Mouse (Mus musculus): ENCODE data around the gene Map3k6. TPM values are rescaled to one million over a fixed set of nuclear protein-coding genes. Genes with fewer than 3 reads are reported as not detected.

The Map3k6 gene
- total RNA-seq, 2 experiments from 2014 or later: 4.6 to 5.7 TPM

DNA sequence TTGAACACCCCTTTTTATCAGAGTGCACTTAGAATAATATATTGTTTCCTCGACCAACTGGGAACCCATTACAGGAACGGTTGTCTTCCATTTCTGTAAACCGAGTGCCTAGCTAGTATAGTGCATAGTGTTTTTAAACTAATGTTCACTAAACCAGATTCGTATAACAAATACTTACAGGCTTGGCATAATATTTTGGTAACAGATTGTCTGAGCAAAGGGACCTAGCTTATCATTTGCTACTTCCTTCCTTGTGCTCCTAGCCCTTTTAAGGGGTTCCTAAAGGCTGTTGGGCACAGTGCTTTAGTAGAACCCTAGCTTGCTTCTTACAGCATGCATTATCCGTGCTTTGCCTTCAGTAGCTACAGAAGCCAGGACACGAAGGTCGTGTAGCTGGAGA lies 40.9 kb downstream of the Map3k6 start:
- no peak for DNase-seq (ENCODE audit: low spot score in 2 of 2)

DNA sequence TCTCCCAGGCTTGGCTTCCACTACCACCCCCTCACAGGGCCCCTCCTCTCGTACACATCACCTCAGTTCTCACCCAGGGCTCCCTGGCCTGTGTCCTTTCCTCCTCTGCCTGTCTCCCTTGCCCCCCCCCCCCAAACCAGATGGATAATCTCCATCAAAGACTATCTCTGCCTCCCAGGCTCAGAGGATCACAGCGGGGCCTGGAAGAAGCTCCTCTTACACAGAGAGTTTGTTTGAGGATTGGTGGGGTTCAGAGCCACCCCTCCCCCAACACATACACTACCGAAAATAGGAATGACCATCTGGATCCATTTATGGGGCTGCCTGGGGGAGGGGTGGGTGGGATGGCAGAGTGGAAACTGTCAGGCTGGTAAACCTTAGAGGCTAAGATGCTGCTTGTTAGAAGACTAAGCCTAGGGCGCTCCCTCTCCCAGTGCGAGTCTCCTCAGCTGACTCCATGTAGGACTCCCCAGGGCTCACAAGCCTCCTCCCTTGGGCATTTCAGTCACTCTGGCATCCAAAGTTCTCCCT lies 41.4 kb downstream of the Map3k6 start:
- DNase-seq (ENCODE audit: low spot score in 2 of 2): no peak

DNA sequence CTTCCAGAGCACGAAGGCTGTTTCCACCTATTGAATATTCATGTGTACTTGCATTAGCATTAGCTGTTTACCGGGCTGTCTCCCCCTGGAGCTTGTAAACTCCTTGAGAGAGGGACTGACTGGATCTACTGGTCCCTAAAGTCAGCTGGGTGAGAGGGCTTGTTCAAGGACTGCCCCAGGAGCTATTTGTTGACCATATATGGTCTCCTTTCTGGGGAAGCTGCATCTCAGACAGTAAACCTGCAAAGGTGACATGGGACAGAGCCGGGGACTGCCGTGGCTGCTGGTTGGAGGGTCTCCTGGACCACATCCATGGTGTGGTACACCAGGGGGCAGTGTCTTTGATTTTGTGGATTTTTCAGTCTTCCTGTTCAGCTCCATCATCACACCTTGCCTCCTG lies 42.0 kb downstream of the Map3k6 start:
- no peak for DNase-seq (ENCODE audit: low spot score in 2 of 2)

DNA sequence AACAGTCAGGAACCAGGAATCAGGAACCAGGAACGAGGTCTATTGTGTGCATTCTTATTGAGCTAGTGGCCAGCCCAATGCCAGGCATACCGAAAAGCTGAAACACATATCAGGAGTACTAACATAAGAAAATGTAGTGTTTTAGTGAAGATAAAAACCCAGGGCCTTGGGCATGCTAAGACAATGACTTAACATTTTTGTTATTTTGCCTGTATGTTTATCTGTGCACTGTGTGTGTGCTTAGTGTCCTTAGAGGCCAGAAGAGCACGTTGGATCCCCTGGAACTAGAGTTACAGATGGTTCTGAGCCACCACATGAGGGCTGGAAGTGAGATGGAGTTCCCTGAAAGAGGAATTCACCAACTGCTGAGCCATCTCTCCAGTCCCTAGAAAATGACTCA lies 44.7 kb downstream of the Map3k6 start:
- no peak for DNase-seq (ENCODE audit: low spot score in 2 of 2)

DNA sequence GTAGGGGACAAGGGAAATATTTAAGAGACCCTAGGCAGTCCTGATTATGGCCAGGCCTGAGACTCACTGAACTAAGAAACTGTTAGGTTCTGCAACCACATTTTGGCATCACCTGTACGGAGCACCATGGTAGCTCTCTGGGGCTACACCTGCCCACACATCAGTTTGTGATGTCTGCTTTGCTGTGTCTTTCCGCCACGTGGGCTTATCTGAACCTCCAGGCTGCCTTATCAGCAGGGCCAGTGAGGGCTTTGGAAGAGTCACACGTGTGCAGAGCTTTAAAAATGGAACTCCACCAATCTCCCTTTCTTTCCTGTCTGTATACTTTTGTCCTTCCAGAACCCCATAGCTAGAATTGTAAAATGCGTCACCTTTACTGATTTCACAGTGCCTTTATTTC lies 45.3 kb downstream of the Map3k6 start:
- DNase-seq (ENCODE audit: low spot score in 2 of 2): no peak

DNA sequence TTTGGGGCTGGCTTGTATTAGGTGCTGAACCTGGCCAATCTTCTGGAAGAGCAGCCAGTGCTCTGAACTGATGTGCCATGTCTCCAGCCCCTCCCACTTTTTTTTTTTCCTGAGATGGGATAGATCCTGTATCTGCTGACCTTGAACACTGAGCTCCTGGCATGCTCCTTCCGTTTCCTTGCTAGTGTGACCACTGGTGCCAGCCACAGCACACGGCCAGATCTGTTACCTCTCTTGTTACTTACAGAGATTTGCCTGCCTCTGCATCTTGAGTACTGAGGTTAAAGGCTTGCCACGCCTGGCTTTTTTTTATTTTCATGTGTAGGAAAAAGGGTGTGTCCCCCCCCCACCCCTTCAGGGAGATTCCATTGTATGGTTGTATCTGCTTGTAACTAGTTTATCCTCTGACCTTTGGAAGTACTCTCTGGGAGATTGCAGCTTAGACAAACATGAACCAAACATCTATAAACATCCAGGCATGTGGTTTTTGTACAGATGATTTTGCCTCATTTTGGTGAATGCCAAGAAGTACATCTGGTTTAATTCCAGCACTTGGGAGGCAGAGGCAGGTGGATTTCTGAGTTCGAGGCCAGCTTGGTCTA lies 46.0 kb downstream of the Map3k6 start:
- DNase-seq (ENCODE audit: low spot score in 2 of 2): no peak

DNA sequence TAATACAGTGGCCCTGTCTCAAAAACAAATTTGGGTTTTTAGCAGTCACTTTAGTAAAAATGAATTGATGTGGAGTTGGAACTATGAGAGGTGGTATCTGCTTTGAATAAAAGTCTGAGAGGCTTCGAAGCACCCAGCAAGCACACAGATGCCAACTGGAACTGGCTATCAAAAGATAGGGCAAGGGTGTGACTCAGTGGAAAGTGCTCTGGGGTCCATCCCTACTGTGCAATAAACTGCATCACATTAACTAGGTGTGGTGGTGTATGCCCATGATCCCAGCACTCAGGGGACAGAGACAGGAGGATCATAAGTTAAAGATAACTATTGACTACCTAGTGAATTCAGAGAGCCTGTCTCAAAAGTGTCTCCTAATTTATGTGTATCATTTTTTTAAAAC lies 50.6 kb downstream of the Map3k6 start:
- no peak for DNase-seq (ENCODE audit: low spot score in 2 of 2)

DNA sequence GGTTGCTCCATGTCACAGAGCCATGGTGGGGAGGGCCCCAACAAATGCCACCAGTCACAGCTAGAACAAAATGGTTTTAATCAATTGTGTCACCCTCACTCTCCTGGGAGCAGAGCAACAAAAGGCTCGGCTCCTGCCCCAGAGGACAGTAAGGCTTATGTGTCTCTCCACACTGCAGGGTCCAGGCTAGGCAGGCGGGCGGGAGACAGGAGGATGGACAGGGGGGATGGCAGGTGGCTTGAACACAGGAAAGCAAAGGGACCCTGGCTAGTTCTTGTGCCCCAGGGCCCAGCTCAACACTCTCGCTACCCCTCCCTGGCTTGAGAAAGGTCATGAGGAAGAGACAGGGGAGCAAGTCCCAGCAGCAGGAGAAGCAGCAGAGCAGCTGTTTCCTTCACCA lies 51.8 kb downstream of the Map3k6 start:
- DNase-seq (ENCODE audit: low spot score in 2 of 2): no peak

DNA sequence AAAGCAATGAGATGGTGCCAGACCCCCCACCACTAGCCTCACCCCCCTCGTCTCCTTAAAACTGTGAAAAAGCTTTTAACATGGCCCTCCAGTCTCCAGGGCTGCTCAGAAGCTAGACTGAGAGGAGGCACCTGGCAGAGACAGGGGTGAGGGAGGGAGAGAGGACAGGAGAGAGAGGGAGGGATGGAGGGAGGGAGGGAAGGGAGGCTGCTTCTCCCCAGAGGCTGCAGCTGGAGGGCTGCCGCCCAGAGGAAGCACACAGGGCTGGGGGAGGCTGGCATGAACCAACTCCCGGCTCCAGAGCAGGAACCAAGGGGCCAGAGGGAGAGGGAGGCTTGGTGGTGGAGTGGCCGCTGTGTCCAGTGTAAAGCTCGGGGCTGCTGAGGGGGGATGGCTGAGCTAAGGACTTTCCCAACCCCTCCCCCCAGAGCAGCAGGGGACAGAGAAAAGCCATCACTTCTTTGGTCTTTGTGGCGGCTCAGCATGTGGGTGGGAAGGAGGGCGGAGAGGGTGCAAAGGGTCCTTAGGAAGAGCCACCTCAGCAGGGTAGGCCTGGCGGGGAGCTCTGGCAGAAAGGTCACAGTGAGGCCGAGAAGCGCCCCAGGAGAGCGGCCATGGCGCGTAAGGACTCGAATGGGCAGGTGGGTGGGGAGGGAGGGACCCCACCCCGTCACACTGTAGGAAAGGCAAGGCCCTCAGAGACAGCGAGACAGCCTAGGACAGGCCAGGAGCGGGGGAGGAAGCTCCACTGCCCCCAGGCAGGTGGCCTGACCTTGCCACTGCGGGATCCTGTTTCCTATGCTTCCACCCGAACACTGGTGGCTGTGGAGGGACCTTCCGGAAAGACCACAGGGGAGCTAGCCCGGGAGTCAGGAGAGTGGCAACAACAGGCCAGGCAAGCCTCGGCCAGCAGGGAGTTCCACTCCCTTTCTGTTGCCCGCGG lies 52.6 kb downstream of the Map3k6 start:
- DNase-seq (ENCODE audit: low spot score in 2 of 2): no peak

DNA sequence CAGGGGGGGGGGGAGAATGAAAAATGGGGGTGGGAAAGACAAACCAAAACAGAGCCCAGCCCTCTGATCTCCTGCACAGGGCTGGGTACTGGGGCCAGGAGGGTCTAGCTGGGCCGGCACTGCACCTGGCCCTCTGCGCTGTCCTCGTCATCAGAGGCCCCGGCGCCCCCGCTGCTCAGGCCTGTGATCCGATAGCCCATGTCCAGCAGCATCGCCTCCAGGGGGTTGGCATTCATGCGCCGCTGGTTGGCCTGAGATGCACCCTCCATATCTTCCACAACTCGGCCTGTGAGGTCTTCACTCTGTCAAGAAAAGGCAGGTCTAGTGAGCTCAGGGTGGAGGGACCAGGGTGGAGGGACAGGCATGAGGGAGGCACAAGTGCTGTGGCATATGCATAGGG lies 53.5 kb downstream of the Map3k6 start:
- no peak for DNase-seq (ENCODE audit: low spot score in 2 of 2)

DNA sequence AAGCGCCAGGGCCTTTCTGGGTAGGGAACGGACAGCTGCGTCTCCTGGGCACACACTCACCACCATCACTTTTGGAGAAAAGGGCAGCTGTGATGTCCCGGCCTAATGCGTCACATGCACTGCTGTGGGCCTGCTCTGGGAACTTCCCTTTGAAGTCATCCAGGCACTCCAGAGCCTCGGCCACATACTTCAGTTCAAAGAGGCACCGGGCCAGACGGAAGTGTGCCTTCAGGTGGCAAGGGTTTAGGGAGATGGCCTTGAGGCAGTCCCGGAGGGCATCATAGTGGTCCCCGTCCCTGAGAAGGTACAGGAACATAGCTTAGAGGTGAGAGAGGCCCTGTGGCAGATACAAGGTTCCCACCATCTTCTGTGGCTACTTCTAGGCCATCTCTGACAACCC lies 56.7 kb downstream of the Map3k6 start:
- DNase-seq (ENCODE audit: low spot score in 2 of 2): no peak

DNA sequence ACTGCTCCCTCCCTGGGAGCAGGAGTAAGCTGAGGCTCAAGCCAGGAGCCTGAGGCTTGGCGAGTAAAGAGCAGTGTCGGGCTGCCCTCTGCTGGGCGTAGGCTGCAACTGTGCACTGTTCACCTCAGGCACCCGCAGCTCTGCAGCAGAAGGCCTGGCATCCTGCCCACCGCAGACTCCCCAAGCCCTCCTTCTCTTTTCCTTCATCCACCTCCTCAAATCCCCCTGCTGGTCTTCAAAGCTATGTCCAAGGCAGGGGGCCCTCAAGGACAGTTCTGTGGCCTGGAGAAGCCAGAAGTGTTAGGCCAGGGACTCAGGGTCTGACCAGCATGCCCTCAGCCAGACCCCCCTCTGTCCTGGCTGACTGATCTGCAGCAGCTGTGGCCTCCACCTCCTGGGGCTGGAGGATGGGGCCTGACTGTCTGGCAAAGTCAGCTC lies 57.2 kb downstream of the Map3k6 start:
- peak; percentile 94 to 95 for DNase-seq (ENCODE audit: low spot score in 2 of 2)

DNA sequence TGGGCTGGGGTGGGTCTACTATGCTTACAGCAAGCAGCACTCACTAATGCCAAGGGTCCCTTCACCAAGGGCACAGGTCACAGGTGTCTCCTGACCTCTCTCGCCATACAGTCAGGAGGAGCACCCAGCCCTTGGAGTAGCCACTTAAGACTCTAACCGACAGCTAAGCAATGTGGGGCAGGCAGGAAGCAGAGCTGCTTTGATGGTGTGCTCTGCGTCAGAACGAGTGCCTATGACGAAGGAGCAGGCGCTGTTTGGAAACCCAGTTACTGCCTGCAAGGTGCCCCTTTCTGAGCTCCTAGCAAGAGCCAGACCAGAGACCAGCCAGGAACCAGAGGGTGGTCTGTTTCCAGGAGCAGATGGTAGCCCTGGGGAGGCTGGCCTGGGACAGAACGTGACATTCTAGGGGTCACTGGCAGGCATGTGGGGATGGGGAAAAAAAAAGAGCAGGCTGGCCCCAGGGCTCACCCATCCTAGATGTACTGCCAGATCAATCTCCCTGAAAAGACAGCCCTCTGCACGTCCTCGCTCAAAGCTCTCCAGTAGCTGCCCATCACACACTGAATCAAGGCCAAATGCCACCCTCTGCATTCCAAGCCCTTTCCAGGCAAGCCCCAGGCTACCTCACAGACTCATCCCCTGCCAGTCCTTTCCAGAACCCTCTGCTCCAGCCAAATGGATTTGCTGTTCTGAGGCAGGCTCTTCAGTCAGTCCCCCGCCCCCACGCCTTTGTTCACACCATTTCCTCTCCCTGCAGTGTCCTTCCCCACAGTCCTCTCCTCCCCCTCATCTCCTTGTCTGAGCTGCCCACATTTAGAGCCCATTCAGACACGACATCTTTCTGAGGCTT lies 58.1 kb downstream of the Map3k6 start:
- peak; percentile 60 to 65 for DNase-seq (ENCODE audit: low spot score in 2 of 2)

DNA sequence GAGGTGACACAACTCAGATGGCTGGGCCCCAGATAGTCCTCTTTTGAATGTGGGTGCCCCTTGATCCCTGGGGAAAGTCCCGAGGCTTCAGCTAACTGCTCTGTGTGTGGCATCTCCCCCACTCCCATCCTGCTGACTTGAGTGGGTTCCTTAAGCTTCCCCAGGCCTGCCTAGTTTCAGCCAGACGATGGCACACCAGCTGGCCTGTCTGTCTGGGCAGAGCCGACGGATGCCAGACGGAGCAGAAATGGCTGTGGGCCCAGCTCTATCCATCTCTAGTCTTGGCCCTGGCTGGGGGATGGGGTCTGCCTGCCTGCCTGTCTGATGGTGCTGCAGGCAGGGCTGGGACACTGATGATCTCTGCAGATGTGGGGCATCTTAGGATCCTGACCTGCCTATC lies 59.1 kb downstream of the Map3k6 start:
- peak; percentile 63 to 72 for DNase-seq (ENCODE audit: low spot score in 2 of 2)

DNA sequence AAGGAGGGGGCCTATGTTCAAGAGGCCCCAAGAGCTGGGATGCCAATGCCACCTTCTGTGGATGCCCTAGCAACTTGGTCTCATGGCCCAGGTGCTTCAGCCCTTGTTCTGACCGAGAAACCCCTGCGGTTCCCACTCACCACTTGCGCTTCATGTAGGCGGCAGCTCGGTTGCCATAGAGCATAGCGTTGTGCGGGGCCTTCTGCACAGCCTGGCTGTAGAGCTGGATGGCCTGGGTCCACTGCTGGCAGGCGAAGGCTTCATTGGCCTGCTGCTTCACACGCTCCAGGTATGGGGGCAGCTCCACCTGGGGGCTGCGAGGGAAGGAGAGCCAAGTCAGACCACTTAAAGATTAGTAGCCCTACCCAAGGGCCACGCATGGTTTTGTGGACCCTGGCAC lies 59.8 kb downstream of the Map3k6 start:
- DNase-seq (ENCODE audit: low spot score in 2 of 2): no peak

DNA sequence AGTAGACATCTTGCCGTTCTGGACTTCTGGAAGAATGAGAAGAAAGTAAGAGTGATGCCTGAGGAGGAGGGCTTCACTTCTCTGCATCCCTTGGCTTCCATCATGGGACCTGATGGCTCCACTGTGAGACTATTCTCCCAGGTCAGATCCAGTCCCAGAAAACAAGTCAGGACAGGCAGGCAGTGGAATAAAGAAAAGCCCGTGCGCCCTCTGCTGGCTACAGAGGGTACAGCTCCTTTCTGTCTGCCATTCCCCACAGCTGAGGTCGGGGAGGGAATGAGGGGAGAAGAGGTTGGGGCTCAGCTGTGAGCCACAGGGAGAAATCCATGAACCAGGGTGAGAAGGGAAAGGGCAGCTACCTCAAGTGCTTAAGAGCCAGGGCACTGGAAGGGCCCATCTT lies 61.2 kb downstream of the Map3k6 start:
- DNase-seq (ENCODE audit: low spot score in 2 of 2): peak; percentile 86 to 89

Small RNA genes within 50 kb of the gene (microRNA-seq; reads per million reads assigned to microRNA genes)
- gene Mir7017: 2.7 to 4.5 reads per million in 2 experiments

Other genes starting within 250 kb of the Map3k6 start
- gene Ahdc1, start 229.6 kb upstream of the Map3k6 start, total RNA-seq (2021): 100 to 1,000 TPM in 1 of 2 experiments, 10 to 100 TPM in 1; 98.1 to 103 TPM
- gene Wasf2, start 110.3 kb upstream of the Map3k6 start, total RNA-seq (2021): 10 to 100 TPM; 42.3 to 42.7 TPM
- 1 to 10 TPM; 3.7 to 4.0 TPM for gene Cd164l2, start 28.7 kb upstream of the Map3k6 start, total RNA-seq (2021)
- gene Gpr3, start 28.3 kb upstream of the Map3k6 start, total RNA-seq (2021): 1 to 10 TPM; 5.0 to 6.0 TPM
- gene Sytl1, start 22.3 kb downstream of the Map3k6 start, total RNA-seq (2021): under 1 TPM; 0.51 to 0.53 TPM
- 10 to 100 TPM; 74.9 to 80.1 TPM for gene Tmem222, start 37.0 kb downstream of the Map3k6 start, total RNA-seq (2021)
- gene Wdtc1, start 112.7 kb downstream of the Map3k6 start, total RNA-seq (2021): 10 to 100 TPM; 60.5 to 68.6 TPM
- gene Slc9a1, start 128.9 kb downstream of the Map3k6 start, total RNA-seq (2021): 10 to 100 TPM; 45.5 to 47.4 TPM
- gene Tent5b, start 239.3 kb downstream of the Map3k6 start, total RNA-seq (2021): under 1 TPM in 1 of 2 experiments, not detected in 1; 0.21 TPM

Data from layer of hippocampus, postnatal 10 days (tissue).